Mouse (Mus musculus): ENCODE measurements around the gene Ldhd. TPM values are rescaled to one million over a fixed set of nuclear protein-coding genes. Genes with fewer than 3 reads are reported as not detected.
A peak's percentile ranks its signal among the peaks of the same experiment; 100 is the strongest.
"Not testable (repeated sequence)": the region's sequence is repeated elsewhere in the genome, so short reads cannot be mapped to it uniquely, and the experiment has no call there.

Ldhd gene
- polyA plus RNA-seq, 1 experiment from 2014 or later: 0.85 TPM

DNA sequence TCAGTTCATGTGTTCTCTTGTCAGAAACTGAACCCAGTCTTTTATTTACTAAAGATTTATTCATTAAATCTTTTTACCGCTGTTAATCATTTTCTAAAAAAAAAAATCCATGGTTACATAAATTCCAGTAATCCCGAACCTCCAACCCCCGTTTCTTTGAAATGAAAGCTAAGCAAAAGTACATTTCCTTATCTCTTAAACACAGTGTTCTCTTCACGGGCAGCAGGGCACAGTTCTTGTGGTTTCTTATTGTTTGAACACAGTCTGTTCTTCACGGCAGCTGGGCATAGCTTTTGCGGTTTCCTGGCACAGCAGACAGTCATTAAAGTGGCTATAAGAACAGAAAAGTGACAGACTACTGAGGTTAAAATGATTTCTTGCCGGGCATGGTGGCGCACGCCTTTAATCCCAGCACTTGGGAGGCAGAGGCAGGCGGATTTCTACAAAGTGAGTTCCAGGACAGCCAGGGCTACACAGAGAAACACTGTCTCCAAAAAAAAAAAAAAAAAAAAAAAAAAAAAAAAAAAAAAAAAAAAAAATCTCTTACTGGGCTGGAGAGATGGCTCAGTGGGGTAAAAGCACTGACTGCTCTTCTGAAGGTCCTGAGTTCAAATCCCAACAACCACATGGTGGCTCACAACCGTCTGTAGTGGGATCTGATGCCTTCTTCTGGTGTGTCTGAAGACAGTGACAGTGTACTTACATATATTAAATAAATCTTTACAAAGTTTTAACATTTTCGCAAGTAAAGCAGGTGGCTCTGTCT is 14.3 kb upstream of the Ldhd start:
- H3K36me3 ChIP-seq (replicated peaks; ENCODE audit: insufficient read depth, low read length); H3K27me3 ChIP-seq (ENCODE audit: insufficient read depth, low read length); H3K9me3 ChIP-seq (ENCODE audit: low read length): not testable (repeated sequence)
- 17% methylated on average over 12 of the region's 12 CpGs for WGBS (ENCODE audit: insufficient replicate concordance)
- Histone ChIP-seq H3K4me1 (ENCODE audit: insufficient read depth) (peaks cover 15% of the 10 kb centered on the region), H3K4me3 (ENCODE audit: low read depth, low read length) (peak overlapping the region; percentile 85), H3K9ac (replicated peaks) (peak overlapping the region; percentile 95; the same call in 1 of the 2 replicates), H3K27ac (ENCODE audit: low read depth) (peak overlapping the region; percentile 99), H3K4me2 (ENCODE audit: low read depth, low read length) (peak overlapping the region; percentile 97)
- peak; percentile 55 for DNase-seq
- TF ChIP-seq EP300 (IDR thresholded peaks at IDR 0.05; ENCODE audit: low read depth): peak; percentile 91
- ATAC-seq: peak; percentile 8; the same call in 1 of the 2 replicates

DNA sequence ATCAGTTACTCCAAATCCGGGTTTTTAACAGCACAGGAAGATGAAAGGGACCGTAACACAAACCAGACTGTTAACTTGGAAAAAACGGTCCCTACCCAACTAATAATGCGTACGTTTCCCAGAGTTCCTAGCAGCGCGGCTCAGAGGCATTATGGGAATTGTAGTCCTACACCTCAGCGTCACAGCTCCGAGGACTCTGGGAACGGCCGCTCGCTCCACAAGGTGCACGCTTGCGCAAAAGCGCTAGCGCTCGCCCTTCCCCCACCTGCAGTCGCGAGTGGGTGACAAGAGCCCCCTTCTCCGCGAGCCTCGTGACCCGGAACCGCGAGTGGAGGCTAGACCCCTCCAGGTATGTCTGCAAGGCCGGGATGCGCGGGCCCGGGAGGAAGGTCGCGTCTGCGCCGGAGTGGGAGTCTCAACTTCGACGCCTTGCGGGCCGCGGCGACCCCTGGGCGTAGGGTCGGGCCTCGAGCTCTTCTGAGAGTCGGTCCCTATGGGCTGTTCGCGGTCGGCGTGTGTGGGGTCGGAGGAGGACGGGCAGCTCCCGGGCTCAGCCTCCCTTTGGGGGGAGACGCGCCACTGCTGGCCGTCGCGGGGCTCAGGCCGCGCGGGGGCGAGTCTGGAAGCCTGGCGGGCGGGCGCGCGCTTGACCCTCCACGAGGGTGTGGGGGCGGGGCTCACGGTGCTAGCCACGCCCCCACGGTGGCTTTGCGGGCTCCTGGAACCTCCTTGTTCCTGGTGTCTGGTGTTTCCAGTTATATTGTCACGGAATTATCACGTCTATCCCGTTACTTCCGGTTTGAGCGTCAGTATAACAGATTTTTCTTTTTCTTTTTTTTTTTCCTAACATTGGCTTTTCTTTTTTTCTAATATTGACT is 13.3 kb upstream of the Ldhd start, which contains the start of gene Zfp1:
Gene Zfp1, plus strand, starts transcription at position 138 of the 878 bp plus-strand sequence.
- Histone ChIP-seq H3K9me3 (ENCODE audit: low read length) (no peaks in the 10 kb centered on the region), H3K4me1 (ENCODE audit: insufficient read depth) (peaks cover 15% of the 10 kb centered on the region), H3K36me3 (replicated peaks; ENCODE audit: insufficient read depth, low read length) (no peaks in the 10 kb centered on the region), H3K9ac (replicated peaks) (peak within 1 kb of the TSS; percentile 95), H3K4me3 (ENCODE audit: low read depth, low read length) (peak within 1 kb of the TSS; percentile 85), H3K27ac (ENCODE audit: low read depth) (peak within 1 kb of the TSS; percentile 99), H3K4me2 (ENCODE audit: low read depth, low read length) (peak within 1 kb of the TSS; percentile 97), H3K27me3 (ENCODE audit: insufficient read depth, low read length) (no peaks in the 10 kb centered on the region)
- DNase-seq (peak; percentile 92), ATAC-seq (peak; percentile 94)
- TF ChIP-seq CTCF (IDR thresholded peaks at IDR 0.05; ENCODE audit: low read depth): no peak
- peak; percentile 31; the same call in 1 of the 2 replicates for TF ChIP-seq EP300 (IDR thresholded peaks at IDR 0.05; ENCODE audit: low read depth)
- under 1% methylated on average over 74 of the region's 75 CpGs for WGBS (ENCODE audit: insufficient replicate concordance)

DNA sequence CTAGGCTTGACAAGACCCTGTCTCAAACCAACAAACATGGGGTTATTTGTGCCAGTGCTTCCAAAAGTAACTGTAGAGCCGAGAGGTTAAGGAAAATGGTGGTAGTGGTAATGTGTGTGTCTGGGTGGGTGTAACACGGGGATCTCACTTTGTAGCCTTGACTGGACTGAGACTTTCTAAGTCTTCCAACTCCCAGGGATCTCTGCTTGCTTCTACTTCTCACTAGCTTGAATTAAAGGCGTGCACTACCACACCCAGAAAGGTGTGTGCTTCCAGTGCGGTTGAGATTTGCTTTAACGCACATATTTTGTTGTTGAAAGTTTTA is 12.7 kb upstream of the Ldhd start:
- ATAC-seq (peak; percentile 16), DNase-seq (no peak)
- no peaks in the 10 kb centered on the region for H3K9me3 ChIP-seq (ENCODE audit: low read length)
- H3K9ac ChIP-seq (replicated peaks): peak overlapping the region; percentile 95
- WGBS (ENCODE audit: insufficient replicate concordance): 1% methylated on average over 5 of the region's 5 CpGs
- H3K36me3 ChIP-seq (replicated peaks; ENCODE audit: insufficient read depth, low read length): no peaks in the 10 kb centered on the region
- H3K27me3 ChIP-seq (ENCODE audit: insufficient read depth, low read length): no peaks in the 10 kb centered on the region
- TF ChIP-seq CTCF (IDR thresholded peaks at IDR 0.05; ENCODE audit: low read depth) (no peak), EP300 (IDR thresholded peaks at IDR 0.05; ENCODE audit: low read depth) (no peak)
- peak overlapping the region; percentile 99 for H3K27ac ChIP-seq (ENCODE audit: low read depth)
- H3K4me3 ChIP-seq (ENCODE audit: low read depth, low read length): peak overlapping the region; percentile 85
- H3K4me1 ChIP-seq (ENCODE audit: insufficient read depth): peaks cover 15% of the 10 kb centered on the region
- peak overlapping the region; percentile 97 for H3K4me2 ChIP-seq (ENCODE audit: low read depth, low read length)

DNA sequence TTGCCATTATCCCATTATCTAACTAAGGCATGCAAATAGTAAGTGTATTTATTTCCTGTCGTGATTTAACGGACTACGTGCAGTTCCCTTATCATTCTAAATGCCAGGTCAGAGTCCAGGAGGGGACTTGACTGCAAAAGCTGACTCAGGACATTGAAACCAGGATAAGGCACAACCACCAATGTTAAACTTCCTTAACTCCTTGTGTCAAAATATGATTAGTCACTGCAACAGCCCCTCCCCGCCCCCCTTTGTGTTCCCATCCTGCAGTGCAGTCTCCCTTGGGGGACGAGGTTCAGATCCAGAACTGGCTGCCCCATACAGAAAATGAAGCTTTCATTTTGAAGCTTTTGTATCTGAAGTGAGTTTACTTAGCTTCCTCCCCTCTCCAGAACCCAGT is 12.3 kb upstream of the Ldhd start:
- peaks cover 15% of the 10 kb centered on the region for H3K4me1 ChIP-seq (ENCODE audit: insufficient read depth)
- H3K4me3 ChIP-seq (ENCODE audit: low read depth, low read length): peak overlapping the region; percentile 85
- H3K36me3 ChIP-seq (replicated peaks; ENCODE audit: insufficient read depth, low read length): no peaks in the 10 kb centered on the region
- H3K4me2 ChIP-seq (ENCODE audit: low read depth, low read length): peak overlapping the region; percentile 97
- TF ChIP-seq CTCF (IDR thresholded peaks at IDR 0.05; ENCODE audit: low read depth) (no peak), EP300 (IDR thresholded peaks at IDR 0.05; ENCODE audit: low read depth) (peak; percentile 83)
- WGBS (ENCODE audit: insufficient replicate concordance): 4% methylated on average over 5 of the region's 5 CpGs
- no peaks in the 10 kb centered on the region for H3K27me3 ChIP-seq (ENCODE audit: insufficient read depth, low read length)
- H3K9ac ChIP-seq (replicated peaks): peak overlapping the region; percentile 95
- H3K9me3 ChIP-seq (ENCODE audit: low read length): no peaks in the 10 kb centered on the region
- peak; percentile 46 for DNase-seq
- ATAC-seq: no peak
- H3K27ac ChIP-seq (ENCODE audit: low read depth): peak overlapping the region; percentile 99

DNA sequence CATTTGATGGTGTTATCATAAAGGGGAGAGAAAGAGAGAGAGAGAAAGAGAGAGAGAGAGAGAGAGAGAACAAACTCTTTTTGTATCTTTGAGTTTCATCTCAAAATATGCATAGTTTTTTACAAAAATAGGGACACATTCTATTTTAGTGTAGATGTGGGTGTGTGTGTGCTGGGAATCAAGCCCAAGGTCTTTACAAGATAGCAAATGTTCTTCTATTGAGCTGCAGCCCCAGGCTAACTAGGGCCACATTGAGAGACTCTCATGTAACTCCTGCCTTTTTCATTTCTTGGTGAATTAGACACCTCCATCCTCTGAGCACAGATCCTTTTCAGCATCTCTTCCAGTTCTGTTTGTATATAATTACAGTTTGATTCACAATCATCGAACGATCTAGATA is 10.9 kb upstream of the Ldhd start:
- no peak overlapping the region for H3K27ac ChIP-seq (ENCODE audit: low read depth)
- H3K36me3 ChIP-seq (replicated peaks; ENCODE audit: insufficient read depth, low read length): no peaks in the 10 kb centered on the region
- H3K4me1 ChIP-seq (ENCODE audit: insufficient read depth): peaks cover 12% of the 10 kb centered on the region
- 93% methylated on average over 2 of the region's 2 CpGs for WGBS (ENCODE audit: insufficient replicate concordance)
- no peak for DNase-seq
- TF ChIP-seq CTCF (IDR thresholded peaks at IDR 0.05; ENCODE audit: low read depth): no peak
- no peak for TF ChIP-seq EP300 (IDR thresholded peaks at IDR 0.05; ENCODE audit: low read depth)
- H3K4me2 ChIP-seq (ENCODE audit: low read depth, low read length): no peak overlapping the region
- H3K9ac ChIP-seq (replicated peaks): no peak overlapping the region
- no peaks in the 10 kb centered on the region for H3K27me3 ChIP-seq (ENCODE audit: insufficient read depth, low read length)
- H3K9me3 ChIP-seq (ENCODE audit: low read length): no peaks in the 10 kb centered on the region
- no peak for ATAC-seq
- no peak overlapping the region for H3K4me3 ChIP-seq (ENCODE audit: low read depth, low read length)

DNA sequence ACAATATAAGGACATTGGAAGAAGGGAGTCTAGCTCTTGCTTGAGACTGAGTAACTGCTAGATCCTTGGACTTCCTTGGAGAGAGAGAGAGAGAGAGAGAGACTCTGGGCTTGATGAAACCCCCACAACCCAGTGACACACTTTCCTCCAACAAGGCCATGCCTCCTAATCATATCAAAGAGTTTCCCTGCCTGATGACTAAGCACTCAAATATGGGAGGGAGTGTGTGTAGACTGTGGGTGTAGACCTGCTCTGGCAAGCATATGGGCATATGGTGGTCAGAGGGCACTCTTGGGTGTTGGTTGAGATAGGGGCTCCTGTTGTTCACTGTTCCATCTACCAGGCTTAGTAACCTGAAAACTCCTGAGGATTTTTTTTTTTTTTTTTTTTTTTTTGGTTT is 7.9 kb upstream of the Ldhd start:
- DNase-seq (no peak), ATAC-seq (no peak)
- Histone ChIP-seq H3K36me3 (replicated peaks; ENCODE audit: insufficient read depth, low read length) (no peaks in the 10 kb centered on the region), H3K4me2 (ENCODE audit: low read depth, low read length) (no peak overlapping the region), H3K27ac (ENCODE audit: low read depth) (no peak overlapping the region), H3K4me3 (ENCODE audit: low read depth, low read length) (no peak overlapping the region), H3K4me1 (ENCODE audit: insufficient read depth) (peaks cover 9% of the 10 kb centered on the region), H3K9ac (replicated peaks) (no peak overlapping the region), H3K27me3 (ENCODE audit: insufficient read depth, low read length) (no peaks in the 10 kb centered on the region), H3K9me3 (ENCODE audit: low read length) (peaks cover 3% of the 10 kb centered on the region; the same call in 1 of the 2 replicates)
- TF ChIP-seq EP300 (IDR thresholded peaks at IDR 0.05; ENCODE audit: low read depth) (no peak), CTCF (IDR thresholded peaks at IDR 0.05; ENCODE audit: low read depth) (no peak)

Measured in liver, postnatal 0 days (tissue).